Mouse (Mus musculus) T-helper 1 cell (primary cell): ENCODE data around the gene Rab3gap2.

Experiments
- in situ Hi-C: fragments of 300-600 bp; cut with MboI, MseI; formaldehyde crosslinking; loops from one replicate; pipeline ENCODE4 v1.15.1; 2025; ENCODE audit warnings: high pct_unique_total_duplicates

The Rab3gap2 gene

GRCm38 (mm10) chr1:185328721-185329610 lies 125.0 kb downstream of the Rab3gap2 start, which contains the start of gene Iars2:
Gene Iars2 (minus strand): TSS chr1:185329396.
- in situ Hi-C loops: no loop called here

GRCm38 (mm10) chr1:185329851-185330250 lies 125.9 kb downstream of the Rab3gap2 start:
- in situ Hi-C loops: loop anchor here (5.0 kb wide), 1 partner anchor 37 kb away; no protein-coding TSS in a partner anchor

- in situ Hi-C loops: loop anchor here (5.0 kb wide), 1 partner anchor 36 kb away; no protein-coding TSS in a partner anchor
Observed at GRCm38 (mm10) chr1:185331364-185331763, 127.4 kb downstream of the Rab3gap2 start.

GRCm38 (mm10) chr1:185331983-185332430 lies 128.1 kb downstream of the Rab3gap2 start, which contains the start of gene Bpnt1:
Gene Bpnt1 (plus strand): TSS chr1:185332149.
- in situ Hi-C loops: loop anchor here (5.0 kb wide), 1 partner anchor 35 kb away; no protein-coding TSS in a partner anchor

- in situ Hi-C loops: loop anchor here (5.0 kb wide), 1 partner anchor 34 kb away; no protein-coding TSS in a partner anchor
Observed at GRCm38 (mm10) chr1:185333651-185334050, 129.7 kb downstream of the Rab3gap2 start.

- in situ Hi-C loops: loop anchor here (5.0 kb wide), 1 partner anchor 33 kb away; no protein-coding TSS in a partner anchor
Observed at GRCm38 (mm10) chr1:185334136-185334535, 130.2 kb downstream of the Rab3gap2 start.

- in situ Hi-C loops: no loop called here
Observed at GRCm38 (mm10) chr1:185335231-185335765, 131.4 kb downstream of the Rab3gap2 start.
